Mouse (Mus musculus): ENCODE results near the gene Ldhc. TPM values are rescaled to one million over a fixed set of nuclear protein-coding genes. Genes with fewer than 3 reads are reported as not detected.
"Not testable (repeated sequence)": the region's sequence is repeated elsewhere in the genome, so short reads cannot be mapped to it uniquely, and the experiment has no call there.

Ldhc gene
- polyA plus RNA-seq (2016; fragmentation: Nextera tagmentation; extraction: Ambion mirVana), result 0.26 TPM in 1 of 2 replicates, not detected in the other

DNA sequence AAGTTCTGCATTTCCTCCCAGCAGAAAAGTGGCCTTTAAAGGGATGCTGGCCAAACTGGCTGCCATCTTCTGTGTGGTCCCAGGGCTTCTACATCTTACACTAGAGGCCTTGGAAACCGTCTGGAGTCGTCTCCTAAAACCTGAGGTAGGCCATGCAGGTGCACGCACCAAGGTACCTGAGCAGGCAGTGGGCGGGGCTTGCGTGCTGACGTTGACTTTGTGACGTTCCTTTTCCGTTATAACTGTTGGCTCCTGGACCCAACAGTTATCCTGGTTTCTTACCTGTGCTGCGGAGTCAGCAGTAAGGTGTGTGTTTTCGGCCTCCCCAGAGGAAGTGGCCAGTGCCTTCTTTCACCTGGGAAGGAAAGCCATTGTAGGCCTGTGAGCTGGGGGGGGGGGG, at the start of gene Ldhc:
Gene Ldhc (plus strand): TSS at position 208 of the 400 bp plus-strand sequence.
- 40% methylated on average over 10 of the region's 10 CpGs for WGBS

DNA sequence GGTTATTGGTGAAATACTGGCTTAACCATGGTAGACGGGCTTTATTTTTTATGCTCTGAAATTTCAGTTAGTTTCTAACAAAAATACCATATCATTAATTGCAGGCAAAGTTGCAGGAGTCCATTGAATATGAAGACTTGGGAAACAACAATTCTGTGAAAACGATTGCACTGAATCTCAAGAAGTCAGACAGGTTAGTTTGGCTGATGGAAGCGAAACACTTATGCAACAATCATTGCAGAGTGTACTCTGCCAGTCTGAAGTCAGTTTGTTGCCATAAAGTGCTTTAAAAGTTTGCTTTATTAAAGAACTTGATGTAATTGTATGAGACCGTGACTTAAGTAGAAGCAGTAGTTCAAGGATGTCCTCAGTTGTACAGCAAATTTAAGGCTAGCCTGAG, 47.0 kb upstream of the Ldhc start:
- WGBS, result 95% methylated on average over 4 of the region's 4 CpGs
- no peaks in the 10 kb centered on the region for H3K4me1 ChIP-seq
- no peaks in the 10 kb centered on the region for H3K9me3 ChIP-seq
- no peak overlapping the region for H3K9ac ChIP-seq
- no peak for ATAC-seq (ENCODE audit: low FRiP score, low read depth)
- H3K4me3 ChIP-seq, result no peak overlapping the region
- peaks cover 79% of the 10 kb centered on the region for H3K36me3 ChIP-seq
- H3K4me2 ChIP-seq (replicated peaks), result no peak overlapping the region
- no peak overlapping the region for H3K27ac ChIP-seq
- H3K27me3 ChIP-seq (replicated peaks), result no peaks in the 10 kb centered on the region

More for the DNA sequence above, at the start of gene Ldhc:
- Histone ChIP-seq H3K27me3 (replicated peaks) (no peaks in the 10 kb centered on the region), H3K9ac (no peak within 1 kb of the TSS), H3K4me1 (no peaks in the 10 kb centered on the region), H3K4me3 (no peak within 1 kb of the TSS), H3K27ac (no peak within 1 kb of the TSS), H3K4me2 (replicated peaks) (no peak within 1 kb of the TSS), H3K9me3 (no peaks in the 10 kb centered on the region), H3K36me3 (peaks cover 5% of the 10 kb centered on the region)
- ATAC-seq (ENCODE audit: low FRiP score, low read depth), result no peak

DNA sequence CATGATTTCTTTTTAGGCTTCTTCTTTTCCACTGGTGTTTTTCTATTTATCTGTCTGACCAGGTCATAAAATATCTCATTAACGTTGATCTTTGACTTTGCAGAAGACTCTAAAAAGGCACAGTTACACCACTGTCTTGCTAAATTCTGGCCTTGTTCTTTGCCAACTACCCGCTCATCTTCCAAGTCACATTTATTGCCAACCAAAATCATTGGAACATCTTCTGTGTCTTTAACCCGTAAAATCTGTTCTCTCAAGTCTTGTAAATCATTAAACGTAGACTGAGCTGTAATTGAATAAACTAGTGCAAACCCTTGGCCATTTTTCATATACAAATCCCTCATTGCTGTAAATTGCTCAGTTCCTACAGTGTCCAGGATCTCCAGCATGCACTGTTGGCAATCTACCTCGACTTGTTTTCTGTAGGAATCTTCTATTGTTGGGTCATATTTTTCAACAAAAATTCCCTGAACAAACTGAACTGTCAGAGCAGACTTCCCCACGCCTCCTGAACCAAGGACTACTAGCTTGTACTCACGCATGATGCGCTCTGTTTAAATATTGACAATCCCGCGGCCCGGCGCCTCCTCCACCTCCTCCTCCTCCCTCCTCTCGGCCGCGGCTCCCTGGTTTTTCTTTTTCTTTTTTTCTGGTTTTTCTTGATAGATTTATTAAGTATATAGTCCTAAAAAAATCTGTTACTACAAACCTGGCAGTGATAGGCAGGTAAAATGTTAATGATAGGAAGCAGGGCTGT, 39.9 kb upstream of the Ldhc start:
- H3K4me1 ChIP-seq; H3K4me2 ChIP-seq (replicated peaks); H3K9ac ChIP-seq; H3K27me3 ChIP-seq (replicated peaks); H3K4me3 ChIP-seq; H3K9me3 ChIP-seq; H3K27ac ChIP-seq; ATAC-seq (ENCODE audit: low FRiP score, low read depth): not testable (repeated sequence)
- WGBS, result 91% methylated on average over 15 of the region's 15 CpGs
- H3K36me3 ChIP-seq, result peaks cover 70% of the 10 kb centered on the region

DNA sequence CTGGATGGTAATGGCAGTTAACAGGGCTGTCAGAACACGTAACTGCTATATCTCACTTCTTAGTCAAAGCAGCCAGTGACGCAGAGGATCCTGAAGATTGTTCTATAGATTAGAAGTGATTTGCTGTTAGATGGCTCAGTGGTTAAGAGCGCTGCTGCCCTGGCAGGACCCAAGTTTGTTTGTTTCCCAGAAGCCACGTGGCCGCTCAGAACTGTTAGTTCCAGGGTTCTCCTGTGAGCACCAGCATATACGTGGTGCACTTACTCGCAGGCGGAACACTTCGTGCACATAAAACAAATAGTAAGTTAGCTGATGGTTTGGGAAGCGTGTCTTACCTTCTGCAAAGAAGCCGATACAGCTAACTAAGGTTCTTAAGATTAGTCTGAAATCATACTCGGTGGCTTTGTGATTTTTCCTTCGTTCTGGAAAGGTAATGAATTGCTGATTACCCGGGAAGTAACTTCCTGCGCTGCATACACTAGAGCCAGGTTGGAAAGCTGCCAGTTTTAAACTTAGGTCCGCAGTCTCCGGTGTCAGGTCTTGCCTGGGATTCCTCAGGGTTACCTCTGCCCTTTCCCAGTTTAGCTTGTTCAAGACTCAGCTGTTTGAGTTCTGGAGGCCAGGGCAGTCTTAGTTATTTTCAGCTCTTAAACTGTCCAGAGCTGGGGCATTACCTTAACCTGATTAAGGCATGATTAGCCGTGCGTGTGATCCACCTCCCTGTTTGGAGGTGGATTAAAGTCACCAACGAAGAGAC, 33.8 kb upstream of the Ldhc start:
- 83% methylated on average over 20 of the region's 20 CpGs for WGBS

DNA sequence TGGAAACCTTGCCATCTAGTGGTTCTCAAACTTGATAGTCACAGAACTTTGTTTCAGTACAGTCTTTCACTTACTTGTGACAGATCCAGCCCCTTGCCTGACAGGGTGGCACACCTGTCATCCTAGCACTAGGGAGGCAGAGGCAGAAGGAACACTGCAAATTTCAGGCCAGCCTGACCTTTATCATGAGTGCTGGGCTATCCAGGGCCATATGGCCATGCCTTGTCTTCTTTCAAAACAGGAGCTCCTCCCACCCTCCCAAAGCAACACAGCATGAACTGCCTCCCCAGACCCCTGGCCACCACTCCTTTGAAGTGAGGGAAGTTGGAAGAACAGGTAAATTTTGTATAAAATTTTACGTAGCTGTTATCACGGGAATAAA, 33.2 kb upstream of the Ldhc start:
- no peaks in the 10 kb centered on the region for H3K4me1 ChIP-seq
- WGBS, result 95% methylated on average over 2 of the region's 2 CpGs
- H3K4me2 ChIP-seq (replicated peaks), result no peak overlapping the region
- ATAC-seq (ENCODE audit: low FRiP score, low read depth), result no peak
- H3K27me3 ChIP-seq (replicated peaks), result no peaks in the 10 kb centered on the region
- no peak overlapping the region for H3K4me3 ChIP-seq
- H3K9me3 ChIP-seq, result no peaks in the 10 kb centered on the region
- no peak overlapping the region for H3K27ac ChIP-seq
- H3K9ac ChIP-seq, result no peak overlapping the region
- peaks cover 12% of the 10 kb centered on the region for H3K36me3 ChIP-seq

More for the DNA sequence above, 33.8 kb upstream of the Ldhc start:
- ATAC-seq (ENCODE audit: low FRiP score, low read depth), result no peak
- no peaks in the 10 kb centered on the region for H3K27me3 ChIP-seq (replicated peaks)
- no peaks in the 10 kb centered on the region for H3K4me1 ChIP-seq
- H3K9ac ChIP-seq, result no peak overlapping the region
- peaks cover 17% of the 10 kb centered on the region for H3K36me3 ChIP-seq
- H3K9me3 ChIP-seq, result no peaks in the 10 kb centered on the region
- H3K4me2 ChIP-seq (replicated peaks), result no peak overlapping the region
- no peak overlapping the region for H3K27ac ChIP-seq
- H3K4me3 ChIP-seq, result no peak overlapping the region

DNA sequence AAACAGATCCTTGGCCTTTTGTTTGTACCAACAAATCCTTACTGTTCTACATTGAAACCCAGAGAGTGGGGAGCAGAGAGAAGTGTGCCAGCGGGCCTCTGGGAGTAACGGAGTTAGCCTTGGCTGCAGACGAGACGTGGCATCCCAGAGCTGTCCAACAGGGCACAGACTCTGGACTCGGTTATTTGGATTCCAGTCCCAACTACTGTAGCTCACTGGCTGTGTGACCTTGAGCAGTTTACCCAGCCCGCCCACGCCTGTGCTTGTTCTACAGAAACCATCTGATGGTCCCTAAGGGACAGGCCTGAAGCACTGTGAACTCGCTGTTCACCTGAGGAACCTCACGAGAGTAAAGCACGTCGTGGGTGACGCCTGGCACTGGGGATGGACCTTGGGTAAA, 31.1 kb upstream of the Ldhc start:
- Histone ChIP-seq H3K27me3 (replicated peaks) (no peaks in the 10 kb centered on the region), H3K4me1 (peaks cover under 1% of the 10 kb centered on the region; the same call in 1 of the 2 replicates), H3K9ac (no peak overlapping the region), H3K4me2 (replicated peaks) (no peak overlapping the region), H3K4me3 (no peak overlapping the region), H3K36me3 (no peaks in the 10 kb centered on the region), H3K9me3 (no peaks in the 10 kb centered on the region), H3K27ac (no peak overlapping the region)
- no peak for ATAC-seq (ENCODE audit: low FRiP score, low read depth)
- 88% methylated on average over 12 of the region's 12 CpGs for WGBS

DNA sequence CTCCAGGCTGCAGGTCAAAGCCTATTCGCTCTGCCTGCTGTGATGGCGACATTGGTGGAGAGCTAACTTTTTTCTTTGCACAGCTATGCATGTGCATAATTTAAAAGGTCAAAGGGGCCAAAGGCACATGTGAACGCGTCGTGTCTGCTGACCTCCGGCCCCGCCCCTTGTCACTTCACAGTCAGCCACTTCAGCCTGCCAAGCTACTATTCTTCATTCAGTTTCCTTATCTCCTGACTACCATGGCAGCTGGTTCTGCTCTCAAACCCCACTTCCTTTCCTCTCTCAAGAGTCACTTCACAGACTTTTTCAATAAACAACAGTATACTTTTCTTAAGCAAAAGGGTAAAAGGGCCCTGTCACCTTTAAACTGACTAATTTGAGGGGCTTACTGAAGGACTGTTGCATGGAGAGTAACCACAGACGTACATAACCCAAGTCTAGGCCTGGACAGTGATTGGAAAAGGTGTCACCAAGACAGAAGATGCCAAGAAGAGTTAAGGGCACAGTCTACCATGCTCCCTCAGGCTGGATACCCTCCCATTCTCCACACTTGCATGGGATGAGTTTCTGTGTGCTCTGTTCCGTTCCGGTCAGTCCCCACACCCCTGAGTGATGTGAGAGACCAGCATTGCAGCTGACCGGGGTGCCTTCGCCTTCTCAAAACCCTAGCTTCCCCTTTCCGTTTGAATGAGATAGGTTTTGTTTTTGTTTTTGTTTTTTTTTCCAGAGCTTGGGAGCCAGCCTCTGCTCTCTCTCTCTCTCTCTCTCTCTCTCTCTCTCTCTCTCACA, 30.0 kb upstream of the Ldhc start:
- ATAC-seq (ENCODE audit: low FRiP score, low read depth), result no peak
- no peaks in the 10 kb centered on the region for H3K36me3 ChIP-seq
- 68% methylated on average over 13 of the region's 13 CpGs for WGBS

DNA sequence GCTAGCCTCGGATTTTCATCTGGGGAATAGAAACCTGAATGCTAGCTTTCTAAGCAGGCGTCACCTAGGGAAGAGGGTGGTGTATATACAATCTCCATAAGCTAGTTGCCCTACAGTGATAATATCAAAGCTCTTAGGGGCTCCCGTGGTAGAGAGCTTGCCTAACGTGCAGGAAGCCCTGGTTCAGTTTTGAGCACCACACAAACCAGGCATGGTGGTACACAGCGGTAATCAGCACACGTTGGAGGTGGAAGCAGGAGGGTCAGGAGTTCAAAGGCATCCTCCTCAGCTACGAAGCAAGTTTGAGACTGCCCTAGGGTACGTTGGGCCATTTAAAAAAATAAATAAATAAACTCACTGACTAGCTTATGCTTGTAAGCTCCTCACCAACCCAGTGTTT, 29.3 kb upstream of the Ldhc start:
- Histone ChIP-seq H3K36me3 (no peaks in the 10 kb centered on the region), H3K4me2 (replicated peaks) (no peak overlapping the region), H3K4me1 (peaks cover 4% of the 10 kb centered on the region; the same call in 1 of the 2 replicates), H3K4me3 (no peak overlapping the region), H3K9me3 (no peaks in the 10 kb centered on the region), H3K27me3 (replicated peaks) (no peaks in the 10 kb centered on the region), H3K9ac (no peak overlapping the region), H3K27ac (no peak overlapping the region)
- 81% methylated on average over 8 of the region's 8 CpGs for WGBS
- ATAC-seq (ENCODE audit: low FRiP score, low read depth), result no peak

More for the DNA sequence above, 30.0 kb upstream of the Ldhc start:
- no peak overlapping the region for H3K27ac ChIP-seq
- H3K9ac ChIP-seq, result no peak overlapping the region
- H3K4me1 ChIP-seq, result peaks cover 4% of the 10 kb centered on the region; the same call in 1 of the 2 replicates
- no peak overlapping the region for H3K4me2 ChIP-seq (replicated peaks)
- no peaks in the 10 kb centered on the region for H3K9me3 ChIP-seq
- no peak overlapping the region for H3K4me3 ChIP-seq
- H3K27me3 ChIP-seq (replicated peaks), result no peaks in the 10 kb centered on the region

DNA sequence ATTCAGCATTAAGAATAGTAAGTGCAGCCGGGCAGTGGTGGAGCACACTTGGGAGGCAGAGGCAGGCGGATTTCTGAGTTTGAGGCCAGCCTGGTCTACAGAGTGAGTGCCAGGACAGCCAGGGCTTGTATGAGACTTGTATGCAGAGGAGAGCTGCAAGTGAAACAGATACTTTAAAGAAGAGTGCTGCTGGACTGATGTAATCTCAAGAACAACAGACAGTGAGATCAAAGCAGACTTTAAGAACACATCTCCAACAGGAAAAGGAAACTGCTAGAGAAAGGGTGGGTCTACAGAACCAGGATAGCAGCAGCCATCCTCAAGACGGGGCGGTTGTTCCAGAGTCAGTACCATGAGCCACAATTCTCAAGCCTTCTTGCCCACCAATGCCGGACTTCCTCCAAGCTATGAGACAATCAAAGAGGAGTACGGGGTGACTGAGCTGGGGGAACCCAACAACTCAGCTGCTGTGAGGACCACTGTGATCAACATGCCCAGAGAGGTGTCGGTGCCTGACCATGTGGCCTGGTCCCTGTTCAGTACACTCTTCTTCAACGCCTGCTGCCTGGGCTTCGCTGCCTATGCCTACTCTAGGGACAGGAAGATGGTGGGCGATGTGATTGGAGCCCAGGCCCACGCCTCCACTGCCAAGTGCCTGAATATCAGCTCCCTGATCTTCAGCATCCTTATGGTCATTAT, 28.7 kb upstream of the Ldhc start:
- H3K4me2 ChIP-seq (replicated peaks); H3K4me1 ChIP-seq; H3K36me3 ChIP-seq; H3K27ac ChIP-seq; H3K9me3 ChIP-seq; H3K27me3 ChIP-seq (replicated peaks); H3K9ac ChIP-seq; ATAC-seq (ENCODE audit: low FRiP score, low read depth); H3K4me3 ChIP-seq: not testable (repeated sequence)
- 94% methylated on average over 11 of the region's 11 CpGs for WGBS

DNA sequence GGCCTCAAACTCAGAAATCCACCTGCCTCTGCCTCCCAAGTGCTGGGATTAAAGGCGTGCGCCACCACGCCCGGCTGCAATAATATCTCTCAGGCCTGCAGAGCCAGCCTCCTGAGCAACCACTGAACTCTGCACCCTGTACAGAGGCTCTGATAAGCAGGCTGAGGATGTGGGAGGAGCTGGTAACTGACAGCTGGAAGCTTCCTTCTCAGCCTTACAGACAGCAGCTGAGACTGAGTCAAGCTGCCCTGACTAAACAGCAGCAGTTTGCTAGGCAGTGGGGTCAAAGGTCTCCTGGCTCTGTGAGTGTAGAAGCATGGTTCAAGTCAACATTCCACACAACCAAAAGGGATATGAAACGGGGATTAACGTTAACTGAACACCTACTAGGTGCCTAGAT, 27.7 kb upstream of the Ldhc start:
- ATAC-seq (ENCODE audit: low FRiP score, low read depth), result no peak
- Histone ChIP-seq H3K4me3 (no peak overlapping the region), H3K27me3 (replicated peaks) (no peaks in the 10 kb centered on the region), H3K36me3 (no peaks in the 10 kb centered on the region), H3K27ac (no peak overlapping the region), H3K4me2 (replicated peaks) (no peak overlapping the region), H3K9me3 (no peaks in the 10 kb centered on the region), H3K4me1 (peaks cover 12% of the 10 kb centered on the region), H3K9ac (no peak overlapping the region)
- WGBS, result 88% methylated on average over 6 of the region's 6 CpGs

DNA sequence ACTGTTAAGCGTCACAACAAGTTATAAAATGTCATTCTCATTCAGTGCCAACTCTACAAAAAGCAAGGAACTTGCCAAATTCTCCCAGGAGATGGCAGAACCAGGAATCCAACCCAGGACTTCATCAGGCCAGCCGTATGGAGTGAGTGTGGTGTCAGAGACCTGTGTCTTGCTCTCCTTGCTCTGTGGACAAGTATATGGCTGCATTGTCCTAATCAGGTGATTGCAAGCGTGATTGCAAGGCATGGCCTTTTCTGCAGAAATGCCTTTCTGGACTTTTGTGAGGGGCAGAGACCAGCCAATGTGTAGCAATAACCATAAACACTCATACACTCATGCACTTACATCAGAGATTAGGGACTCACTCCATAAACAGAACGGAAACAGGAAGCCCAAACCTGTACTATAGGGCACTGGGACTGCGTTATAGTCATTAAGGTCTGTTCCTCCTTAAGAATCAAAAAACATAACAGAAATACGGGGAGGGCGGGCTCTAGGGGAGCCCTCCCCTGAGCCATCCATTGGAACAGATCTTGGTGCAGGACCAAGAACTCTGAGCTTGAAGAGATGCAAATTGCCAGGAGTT, 27.2 kb upstream of the Ldhc start:
- H3K27ac ChIP-seq, result no peak overlapping the region

More for the DNA sequence above, 27.2 kb upstream of the Ldhc start:
- no peaks in the 10 kb centered on the region for H3K27me3 ChIP-seq (replicated peaks)
- H3K36me3 ChIP-seq, result no peaks in the 10 kb centered on the region
- H3K9me3 ChIP-seq, result no peaks in the 10 kb centered on the region
- no peak overlapping the region for H3K4me3 ChIP-seq
- peaks cover 17% of the 10 kb centered on the region for H3K4me1 ChIP-seq
- no peak overlapping the region for H3K4me2 ChIP-seq (replicated peaks)
- H3K9ac ChIP-seq, result no peak overlapping the region
- ATAC-seq (ENCODE audit: low FRiP score, low read depth), result no peak
- WGBS, result 87% methylated on average over 7 of the region's 7 CpGs

Measured in neural tube, embryonic 12.5 days (tissue).